Mouse (Mus musculus): ENCODE measurements around the gene Grn.
"Not testable (repeated sequence)": the region's sequence is repeated elsewhere in the genome, so short reads cannot be mapped to it uniquely, and the experiment has no call there.

Gene Grn

GRCm38 (mm10) chr11:102400513-102401084 lies 29.5 kb upstream of the Grn start:
- DNase-seq (ENCODE audit: extremely low spot score, low read depth, low spot score): no peak

- no peak for DNase-seq (ENCODE audit: extremely low spot score, low read depth, low spot score)
Measured at GRCm38 (mm10) chr11:102401898-102402500, 28.1 kb upstream of the Grn start.

GRCm38 (mm10) chr11:102403657-102404056 lies 26.5 kb upstream of the Grn start:
- DNase-seq (ENCODE audit: extremely low spot score, low read depth, low spot score): no peak

GRCm38 (mm10) chr11:102404161-102405010 lies 25.7 kb upstream of the Grn start:
- DNase-seq (ENCODE audit: extremely low spot score, low read depth, low spot score): no peak

DNA sequence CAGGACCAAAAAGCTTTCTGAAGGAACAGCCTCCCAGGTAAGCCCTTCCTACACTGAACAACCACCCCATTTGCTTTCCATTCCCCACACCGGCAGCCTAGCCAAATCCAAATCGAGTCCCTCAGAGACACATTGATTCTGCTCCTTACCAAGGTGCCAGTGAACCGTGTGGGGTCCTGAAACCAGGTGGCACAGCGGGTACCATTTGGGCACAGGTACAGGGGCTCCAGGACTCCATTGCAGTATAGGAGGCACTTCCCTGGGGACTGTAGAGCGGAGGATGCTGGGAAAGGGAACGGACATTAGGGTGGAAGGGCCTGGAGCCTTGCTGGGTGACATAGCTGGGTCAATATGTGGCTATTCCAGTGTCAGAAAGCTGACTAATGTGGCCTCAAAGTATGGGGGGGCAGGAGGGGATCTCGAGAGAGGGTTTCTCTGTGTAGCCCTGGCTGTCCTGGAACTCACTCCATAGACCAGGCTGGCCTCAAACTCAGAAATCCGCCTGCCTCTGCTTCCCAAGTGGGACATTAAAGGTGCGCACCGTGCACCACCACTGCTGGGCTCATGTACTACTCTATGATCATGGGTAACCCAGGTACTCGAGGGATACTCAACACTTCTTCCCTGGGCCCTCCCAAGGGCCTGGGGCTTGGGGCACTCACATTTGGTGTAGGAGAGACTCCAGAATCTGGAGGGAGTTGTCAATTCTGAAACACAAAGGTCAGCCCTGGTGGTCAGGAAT lies 24.4 kb upstream of the Grn start:
- no peak for DNase-seq (ENCODE audit: extremely low spot score, low read depth, low spot score)

- no peak for DNase-seq (ENCODE audit: extremely low spot score, low read depth, low spot score)
Measured at GRCm38 (mm10) chr11:102406401-102406800, 23.7 kb upstream of the Grn start.

- DNase-seq (ENCODE audit: extremely low spot score, low read depth, low spot score): no peak
Measured at GRCm38 (mm10) chr11:102406900-102407833, 22.9 kb upstream of the Grn start.

DNA sequence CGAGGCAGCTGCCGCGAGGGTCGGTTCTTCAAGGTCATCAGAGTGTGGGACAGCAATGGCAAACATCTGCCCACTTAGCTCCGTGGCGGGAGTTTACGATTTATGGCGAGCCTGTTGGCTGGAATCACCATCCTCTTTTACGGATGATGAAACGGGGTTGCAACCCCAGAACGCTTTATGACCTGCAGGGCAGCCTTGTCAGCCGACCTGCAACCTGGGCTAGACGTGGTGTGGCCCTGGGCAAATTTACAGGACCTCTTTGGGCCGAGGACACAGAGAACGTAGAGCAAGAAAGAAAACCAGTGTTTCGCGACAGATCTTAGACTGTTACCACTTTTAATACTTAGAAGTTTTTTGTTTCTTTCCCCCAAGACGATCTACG lies 22.3 kb upstream of the Grn start, which contains the start of gene Slc25a39:
Slc25a39 (minus strand) TSS at position 113 of the 382 bp plus-strand sequence.
- no peak for DNase-seq (ENCODE audit: extremely low spot score, low read depth, low spot score)

GRCm38 (mm10) chr11:102408344-102408876 lies 21.7 kb upstream of the Grn start:
- DNase-seq (ENCODE audit: extremely low spot score, low read depth, low spot score): peak; percentile 93

- DNase-seq (ENCODE audit: extremely low spot score, low read depth, low spot score): no peak
Measured at GRCm38 (mm10) chr11:102408888-102409794, 21.0 kb upstream of the Grn start.

GRCm38 (mm10) chr11:102409795-102410330 lies 20.3 kb upstream of the Grn start:
- DNase-seq (ENCODE audit: extremely low spot score, low read depth, low spot score): no peak

- not testable (repeated sequence) for DNase-seq (ENCODE audit: extremely low spot score, low read depth, low spot score)
Measured at GRCm38 (mm10) chr11:102410345-102410744, 19.8 kb upstream of the Grn start.

- DNase-seq (ENCODE audit: extremely low spot score, low read depth, low spot score): no peak
Measured at GRCm38 (mm10) chr11:102411061-102411460, 19.1 kb upstream of the Grn start.

- no peak for DNase-seq (ENCODE audit: extremely low spot score, low read depth, low spot score)
Measured at GRCm38 (mm10) chr11:102411704-102412103, 18.4 kb upstream of the Grn start.

- DNase-seq (ENCODE audit: extremely low spot score, low read depth, low spot score): no peak
Measured at GRCm38 (mm10) chr11:102413059-102413458, 17.1 kb upstream of the Grn start.

- DNase-seq (ENCODE audit: extremely low spot score, low read depth, low spot score): no peak
Measured at GRCm38 (mm10) chr11:102415034-102415802, 14.9 kb upstream of the Grn start.

DNA sequence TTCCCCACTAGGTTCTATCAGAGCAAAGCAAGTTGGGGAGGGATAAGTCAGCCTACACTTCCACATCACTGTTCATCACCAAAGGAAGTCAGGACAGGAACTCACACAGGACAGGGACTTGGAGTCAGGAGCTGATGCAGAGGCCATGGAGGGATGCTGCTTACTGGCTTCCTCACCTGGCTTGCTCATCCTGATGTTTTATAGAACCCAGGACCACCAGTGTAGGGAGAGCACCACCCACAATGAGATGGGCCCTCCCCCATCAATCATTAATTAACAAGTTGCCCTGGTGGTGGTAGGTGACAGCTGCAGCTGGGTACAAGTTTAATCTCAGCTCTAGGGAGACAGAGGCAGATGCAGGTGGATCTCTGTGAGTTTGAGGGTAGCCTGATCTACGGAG lies 13.0 kb upstream of the Grn start:
- no peak for DNase-seq (ENCODE audit: extremely low spot score, low read depth, low spot score)

- no peak for DNase-seq (ENCODE audit: extremely low spot score, low read depth, low spot score)
Measured at GRCm38 (mm10) chr11:102418887-102419286, 11.2 kb upstream of the Grn start.

Measured in hindlimb bud, embryonic 11.5 days (tissue).